Mouse (Mus musculus) liver, embryonic 14.5 days (tissue): ENCODE results near the gene Nedd9.

Experiments
- CTCF ChIP-seq: IDR thresholded peaks from 2 replicates; pipeline ENCODE4 v1.5.1; 2016; ENCODE audit warnings: antibody characterized with exemption, low read depth, control low read depth
- EP300 ChIP-seq: IDR thresholded peaks from 2 replicates; pipeline ENCODE4 v1.6.1; 2016; ENCODE audit warnings: antibody characterized with exemption, low read depth

- TF ChIP-seq CTCF (no peak), EP300 (no peak)
Observed at GRCm38 (mm10) chr13:41431795-41432194, 55.4 kb downstream of the Nedd9 start.
